Mouse (Mus musculus) cerebellum, adult (tissue): ENCODE data around the gene Lrg1.
A peak's percentile ranks its signal among the peaks of the same experiment; 100 is the strongest.
"Not testable (repeated sequence)": the region's sequence is repeated elsewhere in the genome, so short reads cannot be mapped to it uniquely, and the experiment has no call there.

Source experiments
- ATAC-seq: cut with Nextera tagmentation; 2 replicates; pipeline ENCODE4 v1.9.2; 2017; ENCODE audit warnings: mild to moderate bottlenecking, moderate library complexity, mixed read lengths; ENCODE audit not compliant: insufficient number of reproducible peaks, low FRiP score, low TSS enrichment

The Lrg1 gene

GRCm38 (mm10) chr17:56111021-56111420 lies 10.8 kb downstream of the Lrg1 start:
- ATAC-seq = no peak

GRCm38 (mm10) chr17:56110571-56110970 lies 11.2 kb downstream of the Lrg1 start:
- ATAC-seq = no peak

GRCm38 (mm10) chr17:56109219-56110051 lies 12.4 kb downstream of the Lrg1 start, which contains the start of gene Plin4:
Plin4 (minus strand) TSS chr17:56109803.
- no peak for ATAC-seq

GRCm38 (mm10) chr17:56108334-56109044 lies 13.3 kb downstream of the Lrg1 start:
- peak; percentile 20; the same call in 1 of the 2 replicates for ATAC-seq

GRCm38 (mm10) chr17:56107736-56108135 lies 14.1 kb downstream of the Lrg1 start:
- ATAC-seq = no peak

- no peak for ATAC-seq
These were observed 14.8 kb downstream of the Lrg1 start for GRCm38 (mm10) chr17:56106981-56107380.

GRCm38 (mm10) chr17:56106436-56106835 lies 15.4 kb downstream of the Lrg1 start:
- ATAC-seq = not testable (repeated sequence)

- ATAC-seq = not testable (repeated sequence)
These were observed 17.0 kb downstream of the Lrg1 start for GRCm38 (mm10) chr17:56104821-56105220.

GRCm38 (mm10) chr17:56103465-56104285 lies 18.1 kb downstream of the Lrg1 start:
- no peak for ATAC-seq

- no peak for ATAC-seq
These were observed 18.9 kb downstream of the Lrg1 start for GRCm38 (mm10) chr17:56102927-56103326.

- ATAC-seq = no peak
These were observed 19.6 kb downstream of the Lrg1 start for GRCm38 (mm10) chr17:56102158-56102557.

- no peak for ATAC-seq
These were observed 21.0 kb downstream of the Lrg1 start for GRCm38 (mm10) chr17:56100811-56101210.

GRCm38 (mm10) chr17:56098711-56099572 lies 22.9 kb downstream of the Lrg1 start:
- no peak for ATAC-seq

GRCm38 (mm10) chr17:56098180-56098579 lies 23.6 kb downstream of the Lrg1 start:
- ATAC-seq = no peak

GRCm38 (mm10) chr17:56096883-56097282 lies 24.9 kb downstream of the Lrg1 start:
- no peak for ATAC-seq

- no peak for ATAC-seq
These were observed 29.0 kb downstream of the Lrg1 start for GRCm38 (mm10) chr17:56092794-56093193.

GRCm38 (mm10) chr17:56092312-56092711 lies 29.5 kb downstream of the Lrg1 start:
- no peak for ATAC-seq

GRCm38 (mm10) chr17:56080781-56081585 lies 40.8 kb downstream of the Lrg1 start:
- ATAC-seq = no peak

- ATAC-seq = no peak
These were observed 41.9 kb downstream of the Lrg1 start for GRCm38 (mm10) chr17:56079921-56080320.
